Comparison of ENCODE assay signal across 8 mouse cellular contexts in genomic region chr14:12575105-12575504, GRCm38 (mm10).
DNase-seq lines count a peak whose midpoint lies in the region; ATAC-seq and TF ChIP-seq lines count a peak whose summit lies in the region.

No protein-coding gene starts in this region.

- H3K4me3 ChIP-seq in liver, adult 2 months (ENCODE audit: insufficient read depth, low read depth, low read length): no peak overlapping the region
- no peak overlapping the region for H3K4me3 ChIP-seq in liver, embryonic 12.5 days
- H3K4me3 ChIP-seq in hindbrain, embryonic 16.5 days (ENCODE audit: low read length): no peak overlapping the region
- H3K4me3 ChIP-seq in lung, embryonic 14.5 days (ENCODE audit: low read depth, low read length): no peak overlapping the region

- no peak overlapping the region for H3K27ac ChIP-seq in liver, adult 2 months (replicated peaks; ENCODE audit: insufficient read depth, low read depth, low read length)
- H3K27ac ChIP-seq in liver, embryonic 12.5 days: no peak overlapping the region
- no peak overlapping the region for H3K27ac ChIP-seq in hindbrain, embryonic 16.5 days (ENCODE audit: low read depth, low read length)
- H3K27ac ChIP-seq in lung, embryonic 14.5 days (ENCODE audit: low read depth): no peak overlapping the region

- ATAC-seq in liver, embryonic 12.5 days: no peak
- ATAC-seq in hindbrain, embryonic 16.5 days: peak; percentile 63
- ATAC-seq in lung, embryonic 14.5 days (ENCODE audit: insufficient read depth): no peak

- peak; percentile 35 for DNase-seq in liver, adult 2 months (ENCODE audit: extremely low read depth, low read depth, low spot score)
- DNase-seq in ZHBTc4 (ENCODE audit: low read depth, low spot score): peak; percentile 72
- DNase-seq in embryo, embryonic 10 days (ENCODE audit: low spot score): peak; percentile 82
- DNase-seq in lung, embryonic 14.5 days: peak; percentile 84
- DNase-seq in telencephalon, adult 2 months (ENCODE audit: low read depth, low spot score): peak; percentile 64
- DNase-seq in spleen, adult 18-20 months: no peak

- H3K27me3 ChIP-seq in liver, adult 2 months (ENCODE audit: control insufficient read depth, insufficient read depth, low read length): no peaks in the 10 kb centered on the region
- H3K27me3 ChIP-seq in liver, embryonic 12.5 days (replicated peaks): no peaks in the 10 kb centered on the region
- H3K27me3 ChIP-seq in hindbrain, embryonic 16.5 days (replicated peaks; ENCODE audit: control insufficient read depth, insufficient read depth, low read length): no peaks in the 10 kb centered on the region
- no peaks in the 10 kb centered on the region for H3K27me3 ChIP-seq in lung, embryonic 14.5 days (ENCODE audit: insufficient read depth, low read length)

- 22% methylated on average over 3 of the region's 3 CpGs for WGBS in liver, adult 2 months
- 21% methylated on average over 3 of the region's 3 CpGs for WGBS in liver, embryonic 12.5 days (ENCODE audit: insufficient replicate concordance)
- WGBS in hindbrain, embryonic 16.5 days: 20% methylated on average over 3 of the region's 3 CpGs
- WGBS in lung, embryonic 14.5 days: 22% methylated on average over 3 of the region's 3 CpGs

- H3K36me3 ChIP-seq in liver, adult 2 months (ENCODE audit: control insufficient read depth, insufficient read depth, low read length): no peaks in the 10 kb centered on the region
- H3K36me3 ChIP-seq in liver, embryonic 12.5 days: no peaks in the 10 kb centered on the region
- H3K36me3 ChIP-seq in hindbrain, embryonic 16.5 days (ENCODE audit: control insufficient read depth, insufficient read depth, low read length): no peaks in the 10 kb centered on the region
- no peaks in the 10 kb centered on the region for H3K36me3 ChIP-seq in lung, embryonic 14.5 days (ENCODE audit: insufficient read depth)

- H3K9me3 ChIP-seq in liver, embryonic 12.5 days (replicated peaks): no peaks in the 10 kb centered on the region
- no peaks in the 10 kb centered on the region for H3K9me3 ChIP-seq in hindbrain, embryonic 16.5 days (ENCODE audit: control insufficient read depth, low read length)
- H3K9me3 ChIP-seq in lung, embryonic 14.5 days (ENCODE audit: low read depth, low read length): no peaks in the 10 kb centered on the region

- no peaks in the 10 kb centered on the region for H3K4me1 ChIP-seq in liver, adult 2 months (ENCODE audit: control insufficient read depth, insufficient read depth, low read length)
- H3K4me1 ChIP-seq in liver, embryonic 12.5 days: no peaks in the 10 kb centered on the region
- H3K4me1 ChIP-seq in hindbrain, embryonic 16.5 days (ENCODE audit: control insufficient read depth, insufficient read depth, low read depth, low read length): no peaks in the 10 kb centered on the region
- no peaks in the 10 kb centered on the region for H3K4me1 ChIP-seq in lung, embryonic 14.5 days (ENCODE audit: insufficient read depth)

- H3K9ac ChIP-seq in liver, adult 2 months (ENCODE audit: low read depth, low read length): no peak overlapping the region
- no peak overlapping the region for H3K9ac ChIP-seq in liver, embryonic 12.5 days
- H3K9ac ChIP-seq in hindbrain, embryonic 16.5 days (ENCODE audit: low read depth, low read length): no peak overlapping the region
- no peak overlapping the region for H3K9ac ChIP-seq in lung, embryonic 14.5 days

- TF ChIP-seq POLR2A in liver, adult 2 months (IDR thresholded peaks at IDR 0.05; ENCODE audit: extremely low read depth, insufficient read depth, low read length): no peak

- TF ChIP-seq CTCF in liver, adult 2 months (IDR thresholded peaks at IDR 0.05; ENCODE audit: low read depth, low read length): peak; percentile 69
- TF ChIP-seq CTCF in lung, embryonic 14.5 days (IDR thresholded peaks at IDR 0.05; ENCODE audit: low read depth): peak; percentile 79

- H3K4me2 ChIP-seq in liver, embryonic 12.5 days: no peak overlapping the region
- H3K4me2 ChIP-seq in hindbrain, embryonic 16.5 days (ENCODE audit: low read length): no peak overlapping the region
- no peak overlapping the region for H3K4me2 ChIP-seq in lung, embryonic 14.5 days

- H3K79me2 ChIP-seq in liver, adult 2 months (ENCODE audit: control insufficient read depth, insufficient read depth, low read length): no peaks in the 10 kb centered on the region

Comparison
In these comparisons a context has a peak if more than half of its experiments do, and no peak if none do; other contexts are left out.
1. DNase-seq: peak in liver, adult 2 months (single experiment), ZHBTc4 (single experiment), embryo, embryonic 10 days (single experiment), lung, embryonic 14.5 days (single experiment) and telencephalon, adult 2 months (single experiment); none in spleen, adult 18-20 months (0 of 2).